Mouse (Mus musculus): ENCODE measurements around the gene Itga6.

DNA sequence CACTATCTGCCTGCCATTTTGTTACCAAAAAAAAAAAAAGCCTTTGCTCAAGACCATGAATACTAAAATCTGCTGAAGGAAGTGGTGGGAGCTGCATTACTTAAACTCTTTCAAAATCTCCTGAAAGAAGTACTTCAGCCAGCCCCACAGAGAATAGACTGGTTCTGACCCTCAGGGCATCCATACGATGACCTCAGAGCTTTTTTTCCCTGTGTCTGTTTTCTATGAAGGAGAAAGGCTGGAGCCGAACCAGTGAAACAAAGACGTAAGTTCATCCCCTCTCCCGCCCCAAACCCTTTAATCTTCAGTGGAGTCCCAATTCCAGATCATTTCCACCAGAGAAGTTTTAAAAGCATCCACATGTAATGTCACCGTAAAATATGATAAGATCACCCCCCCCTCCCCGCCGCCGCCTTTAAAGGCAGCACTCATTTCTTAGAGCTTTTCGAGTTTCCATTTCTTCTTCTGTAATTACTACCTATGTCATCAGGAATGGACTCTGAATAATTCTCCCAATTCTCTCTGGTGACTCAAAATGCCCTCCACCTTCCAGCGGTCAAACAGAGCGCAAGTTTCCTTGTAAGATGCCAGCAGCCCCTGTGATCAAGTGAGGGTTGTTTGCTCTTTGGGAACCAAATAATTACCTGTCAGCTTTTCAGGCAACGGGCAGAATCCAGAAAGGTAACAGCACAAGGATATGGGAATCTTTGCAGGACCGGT is 4.1 kb downstream of the Itga6 start:
- TF ChIP-seq EP300 (IDR thresholded peaks at IDR 0.05; ENCODE audit: insufficient read depth, low read depth, low read length) (no peak), CTCF (IDR thresholded peaks at IDR 0.05) (no peak), POLR2A (IDR thresholded peaks at IDR 0.05; ENCODE audit: insufficient read depth, low read depth, low read length) (no peak)

Measured in heart, adult 2 months (tissue).